Mouse (Mus musculus) liver, embryonic 12.5 days (tissue): ENCODE data around the gene Sash3. TPM values are rescaled to one million over a fixed set of nuclear protein-coding genes. Genes with fewer than 3 reads are reported as not detected.

ENCODE experiments used
- ATAC-seq: fragments of 200-750 bp; cut with Nextera tagmentation; 2 replicates; pipeline ENCODE4 v1.8.0; 2017; ENCODE audit warnings: moderate number of reproducible peaks, mild to moderate bottlenecking, moderate library complexity
- H3K27ac ChIP-seq: fragments of 300-500 bp; sonication (generic); 2 replicates; pipeline ENCODE4 v1.5.1; 2016; ENCODE audit warnings: mild to moderate bottlenecking
- H3K27me3 ChIP-seq: fragments of 300-500 bp; sonication (generic); replicated peaks from 2 replicates; pipeline ENCODE4 v1.6.1; 2016; ENCODE audit warnings: mild to moderate bottlenecking, moderate library complexity
- H3K36me3 ChIP-seq: fragments of 300-500 bp; sonication (generic); 2 replicates; pipeline ENCODE4 v1.6.1; 2016; ENCODE audit warnings: mild to moderate bottlenecking, moderate library complexity
- H3K4me1 ChIP-seq: fragments of 300-500 bp; sonication (generic); 2 replicates; pipeline ENCODE4 v1.6.1; 2016
- H3K4me2 ChIP-seq: fragments of 300-500 bp; sonication (generic); 2 replicates; pipeline ENCODE4 v1.6.1; 2016; ENCODE audit warnings: mild to moderate bottlenecking, moderate library complexity
- H3K4me3 ChIP-seq: fragments of 300-500 bp; sonication (generic); 2 replicates; pipeline ENCODE4 v1.5.1; 2016; ENCODE audit warnings: mild to moderate bottlenecking, moderate library complexity
- H3K9ac ChIP-seq: fragments of 300-500 bp; sonication (generic); 2 replicates; pipeline ENCODE4 v1.6.1; 2016; ENCODE audit warnings: mild to moderate bottlenecking, moderate library complexity
- H3K9me3 ChIP-seq: fragments of 300-500 bp; sonication (generic); replicated peaks from 2 replicates; pipeline ENCODE4 v1.6.1; 2016; ENCODE audit warnings: mild to moderate bottlenecking, moderate library complexity
- WGBS: fragments of 180-500 bp; shearing (Covaris S2); methylation state at CpG from one replicate; pipeline ENCODE4 v1.1.7; 2016; ENCODE audit not compliant: insufficient replicate concordance; 5-methylcytosine and 5-hydroxymethylcytosine counted together
- polyA plus RNA-seq: library from polyadenylated mRNA; unstranded; fragments of >200 nt; fragmentation: Nextera tagmentation; extraction: Ambion mirVana; gene quantifications from 2 replicates; pipeline ENCODE4 v1.2.1, GENCODE M21; 2016

Gene Sash3
- polyA plus RNA-seq, 1 experiment from 2014 or later, result 10.0 TPM

GRCm38 (mm10) chrX:48147226-48147625 is 990 bp downstream of the Sash3 start:
- ATAC-seq, result no peak
- peak overlapping the region; percentile 27 for H3K4me3 ChIP-seq

DNA sequence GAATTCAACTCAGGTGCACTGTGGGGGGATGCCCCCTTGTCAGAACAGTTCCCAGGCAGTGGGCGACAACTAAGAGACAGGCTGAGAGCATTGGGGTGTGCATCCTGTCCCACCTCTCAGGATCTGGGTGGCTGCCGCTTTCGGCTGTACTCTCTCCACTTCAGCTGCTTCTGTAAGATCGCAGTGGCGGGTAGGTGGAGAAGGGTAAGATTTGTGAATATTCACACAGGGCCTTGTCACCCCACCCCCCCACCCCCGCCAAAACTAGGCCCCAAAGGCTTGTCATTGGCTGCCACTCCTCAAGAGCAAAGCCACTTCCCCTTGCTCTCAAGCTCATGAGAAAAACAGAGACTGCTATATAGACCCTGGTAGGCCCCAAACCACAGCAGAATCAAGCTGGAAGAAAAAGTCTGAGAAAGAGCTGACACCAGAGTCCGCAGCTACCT is 1.5 kb downstream of the Sash3 start:
- no peak for ATAC-seq
- Histone ChIP-seq H3K4me3 (peak overlapping the region; percentile 27), H3K27ac (no peak overlapping the region), H3K36me3 (no peaks in the 10 kb centered on the region), H3K9me3 (no peaks in the 10 kb centered on the region), H3K27me3 (no peaks in the 10 kb centered on the region), H3K9ac (no peak overlapping the region), H3K4me1 (peaks cover 23% of the 10 kb centered on the region), H3K4me2 (peak overlapping the region; percentile 45)
- WGBS, result 20% methylated on average over 7 of the region's 7 CpGs

More at GRCm38 (mm10) chrX:48147226-48147625, 990 bp downstream of the Sash3 start:
- Histone ChIP-seq H3K9ac (0 out of 2 replicates have a peak overlapping the region, but pooled peaks have one; percentile 17), H3K9me3 (no peaks in the 10 kb centered on the region), H3K4me2 (peak overlapping the region; percentile 45), H3K36me3 (no peaks in the 10 kb centered on the region), H3K27me3 (no peaks in the 10 kb centered on the region), H3K27ac (no peak overlapping the region), H3K4me1 (peaks cover 20% of the 10 kb centered on the region; the same call in 1 of the 2 replicates)
- 43% methylated on average over 2 of the region's 2 CpGs for WGBS

DNA sequence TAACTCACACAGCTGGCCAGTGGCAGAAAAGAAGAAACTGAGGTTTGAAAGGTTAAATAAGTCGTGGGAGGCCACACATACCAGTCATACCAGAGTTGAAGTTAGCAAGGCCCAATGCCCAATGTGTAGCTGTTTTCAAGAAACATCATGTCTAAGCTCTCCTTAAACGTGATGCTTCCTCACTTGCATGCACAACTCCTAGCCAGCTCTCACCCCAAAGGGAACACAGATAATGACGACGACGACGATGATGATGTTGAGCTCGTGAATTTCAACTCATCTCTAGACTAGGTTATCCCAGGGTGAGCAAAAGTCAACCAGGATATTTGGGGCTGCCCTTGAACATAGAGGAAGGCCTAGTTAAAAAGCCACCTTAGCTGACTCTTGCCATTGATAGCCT is 5.9 kb downstream of the Sash3 start:
- Histone ChIP-seq H3K36me3 (no peaks in the 10 kb centered on the region), H3K4me2 (no peak overlapping the region), H3K4me1 (peaks cover 29% of the 10 kb centered on the region), H3K27ac (no peak overlapping the region), H3K9ac (no peak overlapping the region), H3K4me3 (no peak overlapping the region), H3K27me3 (no peaks in the 10 kb centered on the region), H3K9me3 (no peaks in the 10 kb centered on the region)
- WGBS, result 48% methylated on average over 7 of the region's 7 CpGs
- no peak for ATAC-seq

DNA sequence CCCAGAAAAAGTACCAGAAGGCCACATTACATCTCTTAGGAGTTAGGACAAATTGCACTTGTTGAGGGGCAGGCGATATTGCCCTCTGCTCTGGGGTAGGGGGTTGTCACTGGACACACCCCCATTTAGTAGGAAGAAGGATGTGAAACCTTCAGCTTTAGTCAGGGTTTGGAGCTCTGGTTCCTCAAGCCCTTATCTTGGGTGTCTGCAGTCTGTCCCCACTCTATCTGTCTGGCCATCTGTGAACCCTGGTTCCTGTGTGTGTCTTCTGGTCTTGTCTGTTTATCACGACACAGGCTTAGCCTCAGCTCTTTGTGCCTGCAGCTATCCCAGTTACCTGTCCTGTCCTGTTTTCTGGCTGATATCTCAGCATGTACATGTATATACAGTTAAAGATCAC is 7.2 kb downstream of the Sash3 start:
- Histone ChIP-seq H3K4me2 (peak overlapping the region; percentile 19), H3K27me3 (no peaks in the 10 kb centered on the region), H3K36me3 (no peaks in the 10 kb centered on the region), H3K27ac (peak overlapping the region; percentile 51; the same call in 1 of the 2 replicates), H3K9ac (no peak overlapping the region), H3K4me1 (peaks cover 29% of the 10 kb centered on the region), H3K9me3 (no peaks in the 10 kb centered on the region), H3K4me3 (no peak overlapping the region)
- ATAC-seq, result peak; percentile 98
- 33% methylated on average over 2 of the region's 2 CpGs for WGBS

DNA sequence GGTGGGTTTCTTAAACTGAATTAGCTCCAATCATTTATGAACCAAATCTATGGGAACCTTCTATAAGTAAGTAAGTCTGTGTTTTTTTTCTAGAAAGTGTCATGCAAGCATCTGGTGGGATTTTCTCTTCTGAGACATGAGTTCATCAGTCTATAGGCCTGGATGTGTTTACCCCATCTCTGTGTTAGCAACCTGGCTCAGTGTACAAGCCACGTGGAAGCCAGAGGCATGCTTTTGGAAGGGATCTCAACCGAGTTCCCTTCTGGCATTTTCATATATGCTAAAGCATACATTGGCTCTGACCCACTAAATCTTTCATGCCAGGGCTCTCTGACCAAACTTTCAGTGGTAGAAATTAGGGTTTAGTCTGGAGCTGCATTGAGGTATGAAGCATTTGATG is 7.7 kb downstream of the Sash3 start:
- ATAC-seq, result no peak
- Histone ChIP-seq H3K36me3 (no peaks in the 10 kb centered on the region), H3K4me2 (peak overlapping the region; percentile 19; the same call in 1 of the 2 replicates), H3K27me3 (no peaks in the 10 kb centered on the region), H3K4me3 (no peak overlapping the region), H3K4me1 (peaks cover 29% of the 10 kb centered on the region), H3K9me3 (no peaks in the 10 kb centered on the region), H3K27ac (peak overlapping the region; percentile 51), H3K9ac (no peak overlapping the region)
- WGBS, result 30% methylated on average over 2 of the region's 2 CpGs

- 76% methylated on average over 6 of the region's 6 CpGs for WGBS
- ATAC-seq, result no peak
- Histone ChIP-seq H3K4me2 (no peak overlapping the region), H3K27ac (no peak overlapping the region), H3K27me3 (no peaks in the 10 kb centered on the region), H3K9ac (no peak overlapping the region), H3K36me3 (no peaks in the 10 kb centered on the region), H3K4me3 (no peak overlapping the region), H3K9me3 (no peaks in the 10 kb centered on the region), H3K4me1 (peaks cover 29% of the 10 kb centered on the region)
Observed at GRCm38 (mm10) chrX:48155489-48155888, 9.3 kb downstream of the Sash3 start.

- 75% methylated on average over 8 of the region's 8 CpGs for WGBS
- Histone ChIP-seq H3K9ac (no peak overlapping the region), H3K27ac (no peak overlapping the region), H3K27me3 (no peaks in the 10 kb centered on the region), H3K4me1 (peaks cover 22% of the 10 kb centered on the region), H3K9me3 (no peaks in the 10 kb centered on the region), H3K4me2 (no peak overlapping the region), H3K4me3 (no peak overlapping the region), H3K36me3 (no peaks in the 10 kb centered on the region)
- ATAC-seq, result no peak
Observed at GRCm38 (mm10) chrX:48157396-48157795, 11.2 kb downstream of the Sash3 start.

DNA sequence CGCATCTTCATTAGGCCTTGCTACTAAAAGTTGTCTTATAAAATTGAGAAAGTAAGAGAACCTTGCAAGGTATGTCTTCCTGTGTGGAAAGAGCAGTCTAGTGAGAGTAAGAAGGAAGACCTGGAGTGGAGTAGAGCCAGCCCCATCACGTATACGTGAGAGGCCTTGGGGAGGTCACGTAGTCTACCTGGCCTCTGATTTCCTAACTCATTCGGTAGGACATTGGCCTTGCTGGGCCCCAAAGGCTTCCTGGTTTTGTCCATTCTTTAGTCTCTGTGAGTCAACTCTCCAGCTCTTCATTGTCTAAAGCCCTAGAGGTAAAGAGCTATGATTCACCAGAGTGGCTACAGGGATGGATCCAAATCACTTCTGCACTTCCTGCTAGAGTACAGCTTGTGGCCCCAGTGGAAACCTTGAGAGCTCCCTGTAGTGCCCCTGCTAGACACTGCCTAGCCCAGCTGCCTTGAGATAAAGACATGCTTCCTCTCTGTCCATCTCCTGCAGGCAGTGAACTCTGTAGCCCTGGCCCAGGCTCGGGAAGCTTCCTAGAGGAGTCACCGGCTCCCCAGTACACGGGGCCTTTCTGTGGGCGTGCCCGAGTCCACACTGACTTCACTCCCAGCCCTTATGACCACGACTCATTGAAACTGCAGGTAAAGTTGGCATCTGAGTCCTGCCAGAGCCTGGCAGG is 12.1 kb downstream of the Sash3 start:
- Histone ChIP-seq H3K9ac (no peak overlapping the region), H3K36me3 (no peaks in the 10 kb centered on the region), H3K27me3 (no peaks in the 10 kb centered on the region), H3K27ac (no peak overlapping the region), H3K9me3 (no peaks in the 10 kb centered on the region), H3K4me3 (no peak overlapping the region), H3K4me1 (peaks cover 12% of the 10 kb centered on the region), H3K4me2 (no peak overlapping the region)
- ATAC-seq, result no peak
- WGBS, result 72% methylated on average over 11 of the region's 11 CpGs

- H3K27ac ChIP-seq, result no peak overlapping the region
- no peaks in the 10 kb centered on the region for H3K27me3 ChIP-seq
- 79% methylated on average over 1 of the region's 1 CpGs for WGBS
- H3K4me3 ChIP-seq, result no peak overlapping the region
- H3K4me2 ChIP-seq, result no peak overlapping the region
- no peak overlapping the region for H3K9ac ChIP-seq
- no peak for ATAC-seq
- peaks cover 7% of the 10 kb centered on the region for H3K36me3 ChIP-seq
- H3K4me1 ChIP-seq, result no peaks in the 10 kb centered on the region
- H3K9me3 ChIP-seq, result no peaks in the 10 kb centered on the region
Observed at GRCm38 (mm10) chrX:48169892-48170291, 23.7 kb downstream of the Sash3 start.

DNA sequence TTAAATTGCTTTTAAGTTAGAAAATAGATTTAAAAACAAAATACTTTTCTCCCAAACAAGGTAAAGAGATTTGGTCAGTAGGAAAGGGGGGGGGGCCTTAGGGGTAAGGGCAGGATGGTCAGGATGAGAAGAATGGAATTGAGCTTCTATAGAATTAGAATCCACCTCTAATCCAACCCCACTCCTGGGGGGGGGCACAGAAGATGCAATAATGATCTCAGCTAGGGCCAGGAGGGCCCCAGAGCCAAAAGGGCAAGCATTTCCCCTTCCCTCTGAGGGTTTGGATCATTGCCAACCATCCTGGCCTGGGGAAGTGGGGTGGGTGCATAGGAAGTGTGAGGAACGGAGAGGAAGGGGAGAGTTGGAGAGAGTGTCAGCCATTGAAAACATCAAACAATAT is 24.1 kb downstream of the Sash3 start:
- Histone ChIP-seq H3K27ac (no peak overlapping the region), H3K9me3 (no peaks in the 10 kb centered on the region), H3K4me1 (no peaks in the 10 kb centered on the region), H3K9ac (no peak overlapping the region), H3K4me2 (no peak overlapping the region), H3K4me3 (no peak overlapping the region), H3K27me3 (no peaks in the 10 kb centered on the region), H3K36me3 (peaks cover 12% of the 10 kb centered on the region)
- ATAC-seq, result no peak
- 58% methylated on average over 1 of the region's 1 CpGs for WGBS

DNA sequence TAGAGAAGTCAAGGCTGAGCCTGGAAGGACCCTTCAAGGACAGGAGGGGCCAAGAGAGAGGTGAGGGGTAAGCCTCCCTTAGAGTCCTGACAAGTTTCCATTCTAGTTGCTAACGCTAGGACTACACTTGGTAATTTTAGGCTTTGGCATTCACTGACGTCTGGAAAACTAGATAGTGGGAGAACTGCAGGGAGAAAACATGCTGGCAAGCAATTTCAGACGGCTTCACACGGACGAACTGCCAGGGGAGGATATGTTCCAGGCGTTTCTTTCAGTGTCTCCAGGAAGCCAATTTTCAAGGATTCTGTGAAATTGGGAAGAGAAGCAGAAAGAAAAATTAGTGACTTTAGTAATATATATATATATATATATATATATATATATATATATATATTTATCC is 35.6 kb downstream of the Sash3 start:
- Histone ChIP-seq H3K27me3 (no peaks in the 10 kb centered on the region), H3K9me3 (no peaks in the 10 kb centered on the region), H3K4me1 (no peaks in the 10 kb centered on the region), H3K4me3 (no peak overlapping the region), H3K27ac (no peak overlapping the region), H3K9ac (no peak overlapping the region), H3K36me3 (peaks cover 12% of the 10 kb centered on the region; the same call in 1 of the 2 replicates), H3K4me2 (no peak overlapping the region)
- 62% methylated on average over 6 of the region's 6 CpGs for WGBS
- no peak for ATAC-seq

GRCm38 (mm10) chrX:48184703-48185102 is 38.5 kb downstream of the Sash3 start:
- no peak overlapping the region for H3K9ac ChIP-seq
- no peak for ATAC-seq
- WGBS, result 59% methylated on average over 3 of the region's 3 CpGs
- no peaks in the 10 kb centered on the region for H3K27me3 ChIP-seq
- H3K4me1 ChIP-seq, result no peaks in the 10 kb centered on the region
- H3K36me3 ChIP-seq, result peaks cover 7% of the 10 kb centered on the region; the same call in 1 of the 2 replicates
- H3K27ac ChIP-seq, result no peak overlapping the region
- no peak overlapping the region for H3K4me3 ChIP-seq
- H3K9me3 ChIP-seq, result no peaks in the 10 kb centered on the region
- H3K4me2 ChIP-seq, result no peak overlapping the region

GRCm38 (mm10) chrX:48191261-48191660 is 45.0 kb downstream of the Sash3 start:
- no peaks in the 10 kb centered on the region for H3K27me3 ChIP-seq
- H3K36me3 ChIP-seq, result peaks cover 15% of the 10 kb centered on the region
- H3K27ac ChIP-seq, result no peak overlapping the region
- no peaks in the 10 kb centered on the region for H3K4me1 ChIP-seq
- WGBS, result 68% methylated on average over 6 of the region's 6 CpGs
- no peaks in the 10 kb centered on the region for H3K9me3 ChIP-seq
- H3K4me3 ChIP-seq, result no peak overlapping the region
- no peak overlapping the region for H3K9ac ChIP-seq
- no peak overlapping the region for H3K4me2 ChIP-seq
- ATAC-seq, result no peak
